Mouse (Mus musculus) embryonic stem cell, embryonic (primary cell): ENCODE data around the gene Elp5.

Experiments
- CTCF ChIA-PET, 4 experiments: fragments of 300-600 bp in 2 of 4; fragments of 350-600 bp in 2 of 4; sonication (Branson Sonifier 250); formaldehyde crosslinking; loops; one replicate each; lab custom pipeline; 2022; ENCODE audit warnings: inconsistent platforms in 2 of 4; lab: Charles Lee
- POLR2A ChIA-PET, 4 experiments: fragments of 300-600 bp in 2 of 4; fragments of 350-600 bp in 2 of 4; sonication (Branson Sonifier 250); formaldehyde crosslinking; loops; one replicate each; lab custom pipeline; 2022; ENCODE audit warnings: antibody characterized with exemption in 4 of 4, inconsistent platforms in 1 of 4; lab: Charles Lee

Elp5 gene

DNA sequence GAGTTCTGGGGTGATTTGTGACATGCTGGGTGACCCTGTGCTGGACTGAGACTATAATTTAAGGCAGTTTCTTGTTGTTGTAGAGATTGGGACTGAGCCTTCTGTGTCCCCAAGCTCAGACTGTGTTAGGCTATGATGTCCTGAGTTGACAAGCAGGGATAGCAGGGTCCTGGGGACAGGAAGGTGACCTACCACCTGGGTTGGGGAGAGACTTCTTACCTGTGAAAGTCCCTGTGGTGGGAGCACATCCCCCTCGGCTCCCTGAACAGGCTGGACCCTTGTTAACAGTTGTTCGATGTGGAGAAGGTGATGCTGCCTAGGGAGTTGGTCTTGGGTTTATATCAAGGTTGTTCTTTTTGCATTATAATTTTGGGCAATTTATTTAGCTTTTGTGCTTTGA is 20.2 kb upstream of the Elp5 start:
- CTCF ChIA-PET, result interaction anchor here in 2 of 4 experiments (1.0 to 2.5 kb wide), 9 partner anchors 11 to 210 kb away, joined by 3 to 13 read pairs (median 4); partner anchors contain the start of genes Acadvl (in 1 of the 2), Gabarap (in 1 of the 2) and Slc16a11 (in 1 of the 2)
- POLR2A ChIA-PET, result interaction anchor here in 3 of 4 experiments (0.5 to 6.6 kb wide), 15 partner anchors 7 to 989 kb away, joined by 3 to 151 read pairs (median 7); partner anchors contain the start of genes Acadvl (in 3 of the 3), Dlg4 (in 2 of the 3), Eif5a (in 2 of the 3) and Gabarap (in 2 of the 3)

DNA sequence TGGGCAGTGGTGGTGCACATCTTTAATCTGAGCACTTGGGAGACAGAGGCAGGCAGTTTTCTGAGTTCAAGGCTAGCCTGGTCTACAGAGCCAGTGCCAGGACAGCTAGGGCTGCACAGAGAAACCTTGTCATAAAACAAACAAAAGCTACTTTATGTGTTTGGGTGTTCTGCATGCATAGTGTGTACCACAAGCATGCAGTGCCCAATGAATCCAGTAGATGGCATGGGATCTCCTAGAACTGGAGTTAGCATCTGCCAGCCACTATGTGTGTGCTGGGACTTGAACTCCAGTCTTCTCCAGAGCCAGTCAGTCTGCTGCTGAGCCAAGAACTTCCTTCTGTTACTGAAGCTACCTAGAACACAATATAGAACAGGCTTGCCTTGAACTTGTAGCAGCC is 19.5 kb upstream of the Elp5 start:
- POLR2A ChIA-PET, result interaction anchor here in 3 of 4 experiments (0.5 to 6.6 kb wide), 17 partner anchors 8 to 989 kb away, joined by 3 to 151 read pairs (median 5); partner anchors contain the start of genes Acadvl (in 3 of the 3), Ctdnep1 (in 2 of the 3), Dlg4 (in 2 of the 3) and Eif5a (in 2 of the 3)
- CTCF ChIA-PET, result interaction anchor here (0.6 to 2.5 kb wide), 16 partner anchors 8 to 211 kb away, joined by 3 to 13 read pairs (median 4); partner anchors contain the start of genes Acadvl (in 3 of the 4), Slc16a11 (in 2 of the 4) and Gabarap (in 1 of the 4)

DNA sequence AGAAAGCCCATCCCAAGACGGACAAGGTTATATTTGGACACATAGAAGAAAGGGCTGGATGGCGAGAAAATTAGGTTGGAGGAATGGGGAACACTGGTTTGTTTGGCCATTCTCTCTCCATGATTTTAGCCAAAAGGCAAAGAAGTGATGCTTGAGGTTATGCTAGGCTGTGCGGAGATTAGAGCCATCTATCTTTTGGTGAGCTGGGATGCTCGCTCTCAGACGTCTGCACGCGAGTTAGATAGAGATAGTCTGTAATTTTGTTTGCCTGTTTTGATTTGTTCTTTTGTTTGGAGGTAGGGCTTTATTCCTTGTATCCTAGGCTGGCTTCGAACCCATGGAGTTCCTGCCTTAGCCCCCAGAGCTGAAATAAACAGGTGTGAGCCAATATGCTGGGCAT is 18.8 kb upstream of the Elp5 start:
- ChIA-PET POLR2A (interaction anchor here in 3 of 4 experiments (0.8 to 6.6 kb wide), 17 partner anchors 8 to 339 kb away, joined by 3 to 151 read pairs (median 9); partner anchors contain the start of genes Gabarap (in 3 of the 3), Acadvl (in 2 of the 3), Ctdnep1 (in 2 of the 3) and Dlg4 (in 2 of the 3)), CTCF (interaction anchor here (0.6 to 2.5 kb wide), 16 partner anchors 9 to 212 kb away, joined by 3 to 13 read pairs (median 4); partner anchors contain the start of genes Acadvl (in 3 of the 4), Slc16a11 (in 2 of the 4) and Gabarap (in 1 of the 4))

DNA sequence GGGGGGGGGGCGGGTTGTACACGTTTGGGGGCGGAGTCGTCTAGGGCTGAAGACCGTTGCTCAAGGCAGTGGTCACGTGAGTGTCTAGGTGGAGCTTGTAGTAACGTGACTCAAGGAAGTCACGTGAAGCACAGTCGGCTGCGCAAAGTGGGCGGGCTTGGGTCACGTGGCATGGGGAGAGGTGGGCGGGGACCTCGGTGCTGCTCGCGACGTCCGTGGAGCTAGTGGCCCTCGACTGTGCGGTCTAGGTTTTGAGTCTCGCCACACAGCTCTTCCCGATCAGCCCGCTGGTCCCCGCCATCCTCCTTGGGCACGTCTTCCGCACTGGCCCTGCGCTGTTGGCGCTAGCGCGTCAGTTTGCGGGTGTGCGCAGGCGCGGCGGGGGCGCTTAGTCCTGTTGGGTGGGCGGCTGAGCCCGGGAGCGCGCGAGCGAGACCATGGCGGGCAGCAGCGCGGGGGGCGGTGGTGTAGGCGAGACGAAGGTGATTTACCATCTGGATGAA is 18.1 kb upstream of the Elp5 start, which contains the start of gene Dvl2:
TSS of gene Dvl2 (plus strand) at position 200 of the 503 bp plus-strand sequence.
- POLR2A ChIA-PET, result interaction anchor here (0.6 to 6.6 kb wide), 65 partner anchors 8 to 927 kb away, joined by 3 to 151 read pairs (median 4); partner anchors contain the start of genes Acadvl (in 3 of the 4), Eif5a (in 3 of the 4), Elp5 (in 3 of the 4) and Ctdnep1 (in 2 of the 4)
- CTCF ChIA-PET, result interaction anchor here (0.6 to 2.5 kb wide), 18 partner anchors 9 to 1113 kb away, joined by 3 to 13 read pairs (median 4); partner anchors contain the start of genes Gabarap (in 1 of the 4) and Kctd11 (in 1 of the 4)

DNA sequence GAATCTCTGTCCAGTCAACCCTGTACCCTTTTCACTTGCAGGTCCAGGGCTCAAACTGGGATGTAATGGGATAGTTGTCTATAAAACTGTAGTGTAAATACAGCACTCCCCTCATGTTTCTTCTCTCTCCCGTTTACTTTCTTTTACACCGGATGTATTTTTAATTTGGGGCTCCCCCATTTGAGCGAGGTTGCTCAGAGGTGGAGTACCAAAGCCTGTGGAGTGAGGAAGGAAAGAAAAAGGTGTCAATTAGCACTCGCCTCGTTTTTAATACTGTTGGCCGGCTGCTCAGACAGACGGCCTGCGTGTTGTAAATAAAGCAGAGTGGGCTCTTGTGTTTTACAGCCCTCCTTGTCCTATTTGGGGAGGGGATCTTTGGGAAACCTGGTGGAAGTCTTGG is 17.3 kb upstream of the Elp5 start:
- ChIA-PET CTCF (interaction anchor here in 2 of 4 experiments (0.6 to 2.5 kb wide), 6 partner anchors 18 to 214 kb away, joined by 3 to 13 read pairs (median 4); partner anchors contain the start of gene Kctd11 (in 1 of the 2)), POLR2A (interaction anchor here (0.6 to 6.6 kb wide), 38 partner anchors 8 to 927 kb away, joined by 3 to 151 read pairs (median 4); partner anchors contain the start of genes Elp5 (in 3 of the 4), Acadvl (in 2 of the 4), Ctdnep1 (in 2 of the 4) and Dlg4 (in 2 of the 4))

DNA sequence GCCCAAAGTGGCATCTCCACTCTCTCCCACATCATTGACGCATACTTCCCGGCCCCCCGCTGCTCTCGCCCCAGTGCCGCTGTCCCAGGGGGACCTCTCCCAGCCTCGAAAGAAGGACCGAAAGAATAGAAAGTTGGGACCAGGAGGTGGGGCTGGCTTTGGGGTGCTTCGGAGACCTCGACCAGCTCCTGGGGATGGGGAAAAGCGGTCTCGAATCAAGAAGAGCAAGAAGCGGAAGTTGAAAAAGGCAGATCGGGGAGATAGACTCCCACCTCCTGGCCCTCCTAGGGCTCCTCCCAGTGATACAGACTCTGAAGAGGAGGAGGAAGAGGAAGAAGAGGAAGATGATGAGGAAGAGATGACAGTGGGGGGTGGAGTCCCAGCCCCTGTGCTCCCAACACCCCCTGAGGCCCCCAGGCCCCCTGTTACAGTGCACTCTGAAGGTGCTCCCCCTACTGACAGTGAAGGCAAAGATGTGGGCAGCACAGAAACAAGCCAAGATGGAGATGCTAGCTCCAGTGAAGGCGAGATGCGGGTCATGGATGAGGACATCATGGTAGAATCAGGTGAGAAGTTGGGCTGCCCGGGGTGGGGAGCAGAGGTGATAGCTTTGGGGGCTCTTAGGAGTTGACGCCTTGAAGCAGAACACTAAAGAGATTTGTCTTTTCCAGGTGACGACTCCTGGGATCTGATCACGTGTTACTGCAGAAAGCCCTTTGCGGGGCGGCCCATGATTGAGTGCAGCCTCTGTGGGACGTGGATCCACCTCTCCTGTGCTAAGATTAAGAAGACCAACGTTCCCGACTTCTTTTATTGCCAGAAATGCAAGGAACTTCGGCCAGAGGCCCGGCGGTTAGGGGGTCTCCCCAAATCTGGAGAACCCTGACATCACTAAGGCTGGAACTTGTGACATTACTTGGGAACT is 16.5 kb upstream of the Elp5 start:
- CTCF ChIA-PET, result interaction anchor here (0.5 to 1.8 kb wide), 7 partner anchors 13 to 279 kb away, joined by 3 to 8 read pairs (median 3); partner anchors contain the start of gene Ctdnep1 (in 1 of the 4)

DNA sequence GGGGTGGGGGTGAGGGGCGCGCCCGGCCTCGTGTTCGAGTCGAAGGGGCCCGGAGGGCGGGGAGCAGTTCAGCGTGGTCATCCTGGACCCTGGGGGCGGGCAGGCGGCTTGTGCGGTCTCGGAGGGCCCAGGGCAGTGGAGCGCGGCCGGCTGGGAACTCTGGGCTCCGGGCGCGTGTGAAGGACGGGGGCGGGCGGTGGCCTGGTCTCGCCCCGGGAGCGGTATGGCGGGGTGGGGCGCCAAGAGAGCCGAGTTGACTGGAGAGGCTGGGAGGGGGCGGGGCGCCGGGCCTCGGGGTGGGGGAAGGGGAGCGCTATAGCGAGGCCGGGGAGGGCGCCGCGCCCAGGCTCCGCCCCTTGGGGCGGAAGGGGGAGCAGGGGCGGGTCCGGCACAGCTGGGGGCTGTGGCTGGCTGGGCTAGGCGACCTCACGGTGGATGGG is 14.8 kb upstream of the Elp5 start:
- ChIA-PET CTCF (interaction anchor here in 3 of 4 experiments (0.7 to 1.4 kb wide), 8 partner anchors 9 to 364 kb away, joined by 3 to 6 read pairs (median 4); partner anchors contain the start of gene Fxr2 (in 1 of the 3)), POLR2A (interaction anchor here (0.6 to 3.9 kb wide), 77 partner anchors 8 to 528 kb away, joined by 3 to 97 read pairs (median 5); partner anchors contain the start of genes Acadvl (in 3 of the 4), Ctdnep1 (in 3 of the 4), Eif5a (in 3 of the 4) and 0610010K14Rik (in 2 of the 4))

More for the DNA sequence above, 16.5 kb upstream of the Elp5 start:
- POLR2A ChIA-PET, result interaction anchor here (0.6 to 3.9 kb wide), 25 partner anchors 10 to 491 kb away, joined by 3 to 97 read pairs (median 8); partner anchors contain the start of genes Ctdnep1 (in 3 of the 4), 0610010K14Rik (in 2 of the 4), Acadvl (in 2 of the 4) and Eif5a (in 2 of the 4)

DNA sequence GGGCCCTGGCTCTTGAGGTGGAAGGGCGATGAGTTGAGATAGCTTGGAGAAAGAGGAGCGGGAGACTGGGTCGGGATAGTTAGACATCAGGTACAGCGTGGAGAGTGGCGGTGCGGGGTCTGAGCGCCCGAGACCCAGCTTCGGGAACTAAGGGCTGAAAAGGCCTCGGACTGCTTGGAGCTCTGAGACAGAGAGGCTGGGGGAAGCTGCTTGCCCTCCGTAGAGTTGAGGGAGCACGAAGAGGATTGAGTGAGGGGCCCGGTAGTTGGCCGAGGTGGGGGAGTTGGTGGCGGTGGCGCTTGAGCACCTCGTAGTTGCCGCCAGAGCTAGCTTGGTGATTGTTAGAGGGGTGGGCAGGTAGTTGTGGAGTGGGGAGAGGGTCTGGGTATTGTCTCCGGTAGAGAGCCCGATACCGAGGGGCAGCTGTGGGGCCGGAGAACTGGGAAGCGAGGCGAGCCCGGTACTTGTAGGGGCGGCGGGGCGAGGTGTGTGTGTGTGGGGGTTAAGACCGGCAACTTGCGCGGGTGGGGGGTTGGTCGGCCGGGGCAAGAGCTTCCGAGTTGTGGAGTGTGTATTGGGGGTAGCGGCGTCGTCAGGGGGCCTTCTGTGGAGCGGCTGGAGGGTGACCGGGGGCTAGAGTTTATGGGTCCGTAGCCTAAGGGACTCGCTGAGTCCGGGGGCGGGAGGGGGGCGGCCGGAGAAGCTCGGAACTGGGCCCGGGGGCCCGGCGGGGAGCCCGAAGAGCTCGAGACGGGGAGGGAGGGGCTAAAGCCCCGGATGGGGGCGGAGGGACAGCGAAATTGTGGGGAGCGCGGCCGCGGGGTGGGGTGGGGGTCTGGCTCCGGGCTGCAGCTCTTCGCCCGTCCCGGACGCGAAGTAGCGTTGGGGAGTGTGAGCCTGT is 14.1 kb upstream of the Elp5 start:
- CTCF ChIA-PET, result interaction anchor here (0.6 to 1.4 kb wide), 11 partner anchors 9 to 363 kb away, joined by 3 to 14 read pairs (median 5); partner anchors contain the start of genes Elp5 (in 1 of the 4), Fxr2 (in 1 of the 4) and Slc2a4 (in 1 of the 4)
- POLR2A ChIA-PET, result interaction anchor here (0.5 to 3.9 kb wide), 82 partner anchors 8 to 704 kb away, joined by 3 to 97 read pairs (median 4); partner anchors contain the start of genes Acadvl (in 3 of the 4), Ctdnep1 (in 3 of the 4), Eif5a (in 3 of the 4) and 0610010K14Rik (in 2 of the 4)

DNA sequence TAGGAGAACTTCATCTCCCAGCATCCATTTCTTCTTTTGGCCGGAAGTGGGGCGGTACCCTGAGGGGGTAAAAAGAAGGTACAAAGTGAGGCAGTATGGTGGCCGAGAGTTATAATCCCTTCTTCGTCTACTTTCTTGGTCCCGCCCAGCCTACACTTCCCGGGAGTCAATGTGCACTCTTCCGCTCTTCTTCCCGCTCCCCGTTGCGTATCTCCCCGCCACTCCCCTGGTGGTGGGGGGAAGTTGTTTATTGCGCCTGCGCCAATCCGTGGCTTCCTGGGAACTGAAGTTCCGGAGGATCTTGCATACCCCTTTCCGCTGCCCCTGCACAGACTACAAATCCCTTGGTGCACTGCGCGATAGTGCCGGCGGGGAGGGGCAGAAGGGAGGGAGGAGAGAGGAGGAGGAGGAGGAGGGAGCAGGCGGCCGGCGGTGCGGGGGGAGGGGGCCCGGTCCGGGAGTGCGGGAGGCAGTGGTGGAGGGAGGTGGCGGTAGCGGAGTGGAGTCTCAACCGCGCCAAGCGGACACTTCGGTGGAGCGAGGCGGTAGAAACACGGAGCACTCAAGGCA is 13.2 kb upstream of the Elp5 start, which contains the start of gene Phf23:
TSS of gene Phf23 (plus strand) at position 387 of the 570 bp plus-strand sequence.
- ChIA-PET POLR2A (interaction anchor here (0.7 to 3.9 kb wide), 22 partner anchors 10 to 236 kb away, joined by 3 to 97 read pairs (median 9); partner anchors contain the start of genes Ctdnep1 (in 3 of the 4), Eif5a (in 2 of the 4), Elp5 (in 2 of the 4) and 2810408A11Rik (in 1 of the 4)), CTCF (interaction anchor here in 1 of 4 experiments (0.9 to 1.2 kb wide), 2 partner anchors 47 to 63 kb away, joined by 3 to 5 read pairs; partner anchors contain the start of gene Slc2a4)

DNA sequence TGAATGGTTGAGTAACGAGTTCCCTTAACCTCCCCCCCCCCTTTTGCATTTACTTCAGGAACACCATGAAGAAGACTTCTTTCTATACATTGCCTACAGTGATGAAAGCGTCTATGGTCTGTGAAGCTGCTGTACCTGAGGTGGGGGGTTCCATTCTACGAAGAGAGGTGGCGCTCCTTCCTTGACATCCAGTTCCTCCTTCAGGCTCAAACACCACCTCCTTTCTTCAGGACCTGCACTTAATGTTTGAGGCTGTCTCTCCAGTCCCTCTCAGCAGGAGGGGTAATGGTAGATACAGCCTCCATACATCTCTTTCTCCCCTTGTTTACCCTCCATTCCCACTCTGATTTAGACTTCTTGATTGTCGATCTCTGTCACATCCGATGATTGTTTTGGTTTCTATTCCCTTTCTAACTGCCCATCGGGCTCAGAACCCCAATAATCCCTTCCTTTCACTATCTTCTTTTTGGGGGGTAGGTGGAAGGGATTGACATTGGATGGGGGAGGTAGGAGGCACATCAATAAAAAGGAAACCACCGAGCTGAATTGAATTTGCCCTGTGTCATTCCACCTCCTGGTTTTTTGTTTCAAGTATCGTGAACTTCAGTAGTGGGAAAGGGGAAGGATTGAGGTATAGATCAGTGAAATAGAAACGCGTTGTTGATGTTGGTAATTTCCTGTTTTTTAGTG is 12.2 kb upstream of the Elp5 start:
- POLR2A ChIA-PET, result interaction anchor here in 3 of 4 experiments (0.8 to 6.4 kb wide), 4 partner anchors 13 to 21 kb away, joined by 3 to 137 read pairs (median 5); partner anchors contain the start of genes Acadvl (in 1 of the 3), Ctdnep1 (in 1 of the 3) and Elp5 (in 1 of the 3)
- CTCF ChIA-PET, result interaction anchor here in 3 of 4 experiments (0.5 to 1.0 kb wide), 5 partner anchors 16 to 336 kb away, joined by 3 to 7 read pairs (median 3); partner anchors contain the start of gene Acadvl (in 1 of the 3)

DNA sequence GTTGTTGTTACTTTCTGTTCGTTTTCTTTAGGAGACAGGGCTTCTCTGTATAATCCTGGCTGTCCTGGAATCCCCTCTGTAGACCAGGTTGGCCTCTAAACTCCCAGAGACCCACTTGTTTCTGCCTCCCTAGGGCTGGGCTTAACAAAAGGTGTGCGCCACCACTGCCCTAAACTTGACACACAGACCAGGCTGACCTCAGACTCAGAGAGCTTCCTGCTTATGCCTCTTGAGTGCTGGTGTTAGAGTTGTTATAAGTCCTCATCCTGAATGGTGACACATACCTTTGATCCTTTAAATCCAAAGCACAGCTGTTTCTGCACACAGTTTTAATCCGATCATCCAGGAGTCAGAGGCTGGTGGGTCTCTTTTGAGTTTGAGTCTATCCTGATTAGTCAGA is 10.6 kb upstream of the Elp5 start:
- ChIA-PET CTCF (interaction anchor here in 1 of 4 experiments (1.9 kb wide), 1 partner anchor 9 kb away, joined by 6 read pairs; no protein-coding TSS in a partner anchor), POLR2A (interaction anchor here in 3 of 4 experiments (1.2 to 6.4 kb wide), 9 partner anchors 8 to 278 kb away, joined by 3 to 137 read pairs (median 10); partner anchors contain the start of genes Ctdnep1 (in 2 of the 3), Elp5 (in 2 of the 3), Acadvl (in 1 of the 3) and Dvl2 (in 1 of the 3))

DNA sequence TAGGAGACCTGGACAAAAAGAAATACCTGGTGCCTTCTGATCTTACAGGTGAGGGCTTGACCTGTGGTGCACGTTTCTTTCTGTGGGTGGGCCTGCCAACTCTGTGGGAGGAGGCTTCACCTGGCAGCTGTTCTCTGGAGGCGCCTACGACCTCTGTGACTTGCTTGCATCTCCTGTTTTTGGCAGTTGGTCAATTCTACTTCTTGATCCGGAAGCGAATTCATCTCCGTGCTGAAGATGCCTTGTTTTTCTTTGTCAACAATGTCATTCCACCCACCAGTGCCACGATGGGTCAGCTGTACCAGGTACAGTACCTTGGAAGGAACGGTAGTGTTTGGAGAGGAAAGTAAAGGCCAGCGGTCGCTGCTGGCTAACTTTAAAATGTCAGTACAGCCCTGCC is 10.1 kb upstream of the Elp5 start:
- ChIA-PET CTCF (interaction anchor here in 3 of 4 experiments (0.5 to 1.9 kb wide), 7 partner anchors 8 to 305 kb away, joined by 3 to 8 read pairs (median 5); partner anchors contain the start of genes Dvl2 (in 1 of the 3) and Slc2a4 (in 1 of the 3)), POLR2A (interaction anchor here (0.7 to 6.4 kb wide), 37 partner anchors 8 to 676 kb away, joined by 3 to 137 read pairs (median 5); partner anchors contain the start of genes Dvl2 (in 4 of the 4), Ctdnep1 (in 3 of the 4), Elp5 (in 3 of the 4) and Acadvl (in 2 of the 4))

DNA sequence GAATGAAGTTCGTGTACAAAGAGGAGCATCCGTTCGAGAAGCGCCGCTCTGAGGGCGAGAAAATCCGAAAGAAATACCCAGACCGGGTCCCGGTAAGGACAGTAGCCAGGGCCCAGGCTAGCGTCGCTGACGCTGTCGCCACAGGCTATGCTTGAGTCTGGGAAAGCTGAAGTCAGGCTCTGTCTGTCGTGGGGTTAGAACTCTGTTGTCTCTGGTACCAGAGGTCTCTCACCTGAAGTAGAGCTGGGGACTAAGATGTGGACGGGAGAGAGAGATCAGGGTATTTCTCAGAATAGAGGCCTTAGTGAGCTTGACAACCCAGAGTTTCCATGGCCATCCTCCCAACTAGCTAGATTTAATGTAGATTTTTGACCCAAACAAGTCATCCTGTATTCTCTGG is 9.4 kb upstream of the Elp5 start:
- CTCF ChIA-PET, result interaction anchor here in 2 of 4 experiments (0.5 to 1.9 kb wide), 7 partner anchors 9 to 58 kb away, joined by 3 to 8 read pairs (median 5); partner anchors contain the start of genes Ctdnep1 (in 1 of the 2), Dvl2 (in 1 of the 2) and Slc2a4 (in 1 of the 2)

More for the DNA sequence above, 9.4 kb upstream of the Elp5 start:
- POLR2A ChIA-PET, result interaction anchor here (0.5 to 6.4 kb wide), 54 partner anchors 9 to 978 kb away, joined by 3 to 137 read pairs (median 4); partner anchors contain the start of genes Dvl2 (in 4 of the 4), Ctdnep1 (in 3 of the 4), Eif5a (in 3 of the 4) and Elp5 (in 3 of the 4)
